Mouse (Mus musculus) retina, adult 2 months (tissue): ENCODE data around the gene Camk2b.
"Not testable (repeated sequence)": the region's sequence is repeated elsewhere in the genome, so short reads cannot be mapped to it uniquely, and the experiment has no call there.

Experiments used
- DNase-seq: peaks from one replicate; pipeline ENCODE4 v3.0.0-alpha.2; 2012; ENCODE audit warnings: low read depth, low spot score

Camk2b gene

GRCm38 (mm10) chr11:6015011-6015431 lies 51.1 kb downstream of the Camk2b start:
- DNase-seq, result no peak

DNA sequence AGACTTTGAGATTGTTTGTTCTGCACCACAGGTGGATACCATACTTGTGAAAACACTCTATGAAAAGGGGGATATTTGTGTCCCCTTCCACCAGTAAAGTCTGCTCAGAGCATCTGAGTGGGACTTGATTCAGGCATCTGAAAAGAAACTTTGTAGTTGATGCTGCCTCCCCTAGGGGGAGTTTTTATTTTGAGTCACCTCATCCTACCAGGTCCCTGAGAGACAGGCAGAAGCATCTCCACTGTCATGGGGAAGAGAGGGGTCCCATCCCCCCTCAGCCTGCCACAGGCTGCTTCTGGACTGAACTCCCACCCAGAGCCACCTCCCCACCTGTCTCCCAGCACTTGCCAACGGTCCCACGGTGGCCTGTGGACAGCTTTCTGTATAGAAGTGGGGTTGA lies 52.8 kb downstream of the Camk2b start:
- DNase-seq, result no peak

DNA sequence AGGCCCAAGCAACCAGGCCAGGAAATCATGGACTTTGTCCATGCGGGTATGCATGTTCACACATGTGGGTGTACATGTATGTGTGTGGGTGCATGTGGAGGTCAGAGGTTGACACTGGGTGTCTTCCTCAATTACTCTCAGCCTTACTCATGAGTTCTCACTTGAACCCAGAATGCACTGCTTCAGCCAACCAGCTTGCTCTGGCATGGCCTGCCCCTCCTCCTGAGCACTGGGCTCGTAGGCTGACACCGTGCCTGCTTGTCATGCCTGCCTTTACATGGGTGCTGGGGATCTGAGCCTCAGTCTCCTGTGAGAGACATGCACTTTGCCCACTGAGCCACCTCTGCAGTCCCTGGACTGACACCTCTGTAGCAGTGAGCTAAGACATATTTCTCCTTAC lies 54.3 kb downstream of the Camk2b start:
- no peak for DNase-seq

DNA sequence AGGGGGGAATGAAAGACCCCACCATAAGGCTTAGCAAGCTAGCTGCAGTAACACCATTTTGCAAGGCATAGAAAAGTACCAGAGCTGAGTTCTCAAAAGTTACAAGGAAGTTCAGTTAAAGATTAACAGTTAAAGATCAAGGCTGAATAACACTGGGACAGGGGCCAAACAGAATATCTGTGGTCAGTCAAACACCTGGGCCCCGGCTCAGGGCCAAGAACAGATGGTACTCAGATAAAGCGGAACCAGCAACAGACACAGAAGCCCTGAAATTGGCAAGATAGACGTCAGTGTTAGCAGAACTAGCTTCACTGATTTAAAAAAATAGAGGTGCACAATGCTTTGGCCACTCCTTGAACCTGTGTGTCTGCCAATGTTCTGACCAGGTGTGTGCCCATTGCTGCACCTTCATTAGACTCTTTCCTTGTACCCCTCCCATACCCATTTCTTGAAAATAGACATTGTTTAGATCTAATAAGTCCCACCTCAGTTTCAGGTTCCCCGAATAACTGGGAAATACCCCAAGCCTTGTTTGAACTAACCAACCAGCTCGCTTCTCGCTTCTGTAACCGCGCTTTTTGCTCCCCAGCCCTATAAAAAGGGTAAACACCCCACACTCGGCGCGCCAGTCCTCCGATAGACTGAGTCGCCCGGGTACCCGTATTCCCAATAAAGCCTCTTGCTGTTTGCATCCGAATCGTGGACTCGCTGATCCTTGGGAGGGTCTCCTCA lies 55.2 kb downstream of the Camk2b start:
- DNase-seq, result not testable (repeated sequence)

GRCm38 (mm10) chr11:6007779-6008128 lies 58.4 kb downstream of the Camk2b start:
- DNase-seq, result not testable (repeated sequence)

DNA sequence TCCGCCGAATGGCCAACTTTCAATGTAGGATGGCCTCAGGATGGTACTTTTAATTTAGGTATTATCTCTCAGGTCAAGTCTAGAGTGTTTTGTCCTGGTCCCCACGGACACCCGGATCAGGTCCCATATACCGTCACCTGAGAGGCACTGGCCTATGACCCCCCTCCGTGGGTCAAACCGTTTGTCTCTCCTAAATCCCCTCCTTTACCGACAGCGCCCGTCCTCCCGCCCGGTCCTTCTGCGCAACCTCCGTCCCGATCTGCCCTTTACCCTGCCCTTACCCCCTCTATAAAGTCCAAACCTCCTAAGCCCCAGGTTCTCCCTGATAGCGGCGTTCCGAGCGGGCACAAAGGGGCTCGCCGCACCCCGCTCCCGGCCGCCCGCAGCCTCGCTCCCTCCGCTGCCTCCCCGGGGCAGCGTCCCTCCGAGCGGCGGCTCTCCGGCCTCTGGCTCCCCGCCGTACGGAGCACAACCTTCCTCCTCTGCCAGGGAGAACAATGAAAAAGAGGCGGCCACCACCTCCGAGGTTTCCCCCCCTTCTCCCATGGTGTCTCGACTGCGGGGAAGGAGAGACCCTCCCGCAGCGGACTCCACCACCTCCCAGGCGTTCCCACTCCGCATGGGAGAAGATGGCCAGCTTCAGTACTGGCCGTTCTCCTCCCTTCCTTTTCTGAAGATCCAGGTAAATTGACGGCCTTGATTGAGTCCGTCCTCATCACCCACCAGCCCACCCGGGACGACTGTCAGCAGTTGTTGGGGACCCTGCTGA lies 59.0 kb downstream of the Camk2b start:
- not testable (repeated sequence) for DNase-seq

GRCm38 (mm10) chr11:6006351-6007009 lies 59.7 kb downstream of the Camk2b start:
- DNase-seq, result not testable (repeated sequence)

DNA sequence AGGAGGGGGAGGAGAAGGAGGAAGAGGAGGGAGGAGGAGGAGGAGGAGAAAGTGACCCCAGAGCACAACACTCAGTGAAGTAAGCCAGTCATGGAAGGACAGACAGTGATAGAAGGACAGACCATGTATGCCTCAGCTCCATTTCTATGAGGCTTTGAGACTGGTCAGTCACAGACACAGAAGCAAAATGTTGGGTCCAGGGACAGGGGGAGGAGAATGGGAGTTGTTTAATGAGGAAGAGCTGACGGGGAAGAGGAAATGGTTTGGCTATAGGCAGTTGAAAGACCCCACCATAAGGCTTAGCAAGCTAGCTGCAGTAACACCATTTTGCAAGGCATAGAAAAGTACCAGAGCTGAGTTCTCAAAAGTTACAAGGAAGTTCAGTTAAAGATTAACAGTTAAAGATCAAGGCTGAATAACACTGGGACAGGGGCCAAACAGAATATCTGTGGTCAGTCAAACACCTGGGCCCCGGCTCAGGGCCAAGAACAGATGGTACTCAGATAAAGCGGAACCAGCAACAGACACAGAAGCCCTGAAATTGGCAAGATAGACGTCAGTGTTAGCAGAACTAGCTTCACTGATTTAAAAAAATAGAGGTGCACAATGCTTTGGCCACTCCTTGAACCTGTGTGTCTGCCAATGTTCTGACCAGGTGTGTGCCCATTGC lies 60.7 kb downstream of the Camk2b start:
- DNase-seq, result not testable (repeated sequence)

GRCm38 (mm10) chr11:6003046-6003639 lies 63.0 kb downstream of the Camk2b start:
- DNase-seq, result no peak

- DNase-seq, result no peak
Observed at GRCm38 (mm10) chr11:6001981-6002649, 64.0 kb downstream of the Camk2b start.

- DNase-seq, result no peak
Observed at GRCm38 (mm10) chr11:6000961-6001682, 65.0 kb downstream of the Camk2b start.

DNA sequence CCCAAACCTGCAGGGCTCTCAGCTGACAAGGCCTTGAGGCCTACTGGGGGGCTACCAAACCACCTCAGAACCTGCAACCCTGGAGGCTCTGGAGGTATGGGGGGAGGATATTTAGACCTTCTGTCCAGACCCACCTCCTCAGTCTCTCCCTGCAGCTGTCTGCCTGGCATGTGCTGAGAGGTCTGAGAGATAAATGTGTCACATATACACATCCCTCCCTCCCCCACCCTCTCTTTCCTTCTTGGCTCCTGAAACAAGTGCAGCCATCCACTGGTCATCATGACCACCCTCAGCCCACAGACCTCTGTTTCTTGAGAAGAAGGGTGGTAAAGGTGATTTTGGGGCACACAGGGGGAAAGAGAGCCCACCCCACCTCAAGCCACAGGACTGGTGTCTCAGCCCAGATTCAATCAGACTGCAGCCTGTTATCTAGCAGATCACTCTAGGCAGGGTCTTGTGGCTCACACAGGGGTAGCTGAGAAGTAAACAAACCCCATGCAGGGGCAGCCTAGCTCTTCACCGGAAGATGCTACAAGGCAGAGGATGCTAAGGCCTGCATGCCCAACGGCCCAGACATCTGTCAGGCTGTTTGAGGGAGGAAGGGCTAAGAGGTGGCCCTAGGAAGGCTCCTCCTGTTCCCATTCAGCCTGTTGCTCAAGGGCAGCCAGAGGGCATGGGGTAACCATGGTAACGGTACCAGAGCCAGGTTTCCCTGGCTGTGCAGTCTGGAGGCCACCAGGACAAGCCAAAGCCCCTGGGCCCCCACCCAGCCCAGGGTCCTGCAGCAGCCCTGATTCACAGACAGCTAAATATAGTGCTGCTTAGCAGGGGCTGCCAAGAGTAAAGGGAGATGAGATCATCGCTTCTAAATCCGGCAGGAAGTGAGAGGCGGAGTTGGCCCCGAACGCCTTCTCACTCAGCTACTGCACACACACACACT lies 66.1 kb downstream of the Camk2b start:
- peak; percentile 54 for DNase-seq

DNA sequence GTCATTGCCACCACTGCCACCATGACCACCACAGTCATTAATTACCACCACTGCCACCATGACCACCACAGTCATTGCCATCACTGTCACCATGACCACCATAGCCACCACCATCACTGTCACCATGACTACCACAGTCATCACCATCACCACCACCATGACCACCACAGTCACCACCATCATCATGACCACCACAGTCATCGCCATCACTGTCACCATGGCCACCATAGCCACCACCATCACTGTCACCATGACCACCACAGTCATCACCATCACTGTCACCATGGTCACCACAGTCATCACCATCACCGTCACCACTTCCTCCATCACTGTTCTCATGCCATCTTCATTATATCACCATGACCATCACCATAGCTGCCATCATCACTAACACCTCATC lies 67.7 kb downstream of the Camk2b start:
- DNase-seq, result no peak

DNA sequence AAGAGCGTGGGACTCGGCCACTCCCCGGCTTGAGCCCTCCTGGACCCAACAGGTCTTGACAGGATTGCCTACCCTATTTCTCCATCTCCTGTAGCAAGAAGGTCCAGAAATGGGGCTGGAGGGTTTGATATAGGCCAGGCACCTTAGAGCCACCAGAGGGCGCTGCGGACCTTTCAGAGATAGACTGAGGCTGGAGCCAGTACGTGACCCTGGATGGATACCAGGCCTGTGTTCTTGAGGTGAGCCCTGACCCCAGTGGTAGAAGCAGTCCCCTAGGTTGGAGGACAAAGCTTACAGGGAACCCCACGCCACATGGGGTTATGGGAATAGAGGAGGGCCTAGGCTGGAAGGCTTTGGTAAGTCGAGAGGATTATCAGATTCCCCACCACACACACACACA lies 70.2 kb downstream of the Camk2b start:
- peak; percentile 55 for DNase-seq

DNA sequence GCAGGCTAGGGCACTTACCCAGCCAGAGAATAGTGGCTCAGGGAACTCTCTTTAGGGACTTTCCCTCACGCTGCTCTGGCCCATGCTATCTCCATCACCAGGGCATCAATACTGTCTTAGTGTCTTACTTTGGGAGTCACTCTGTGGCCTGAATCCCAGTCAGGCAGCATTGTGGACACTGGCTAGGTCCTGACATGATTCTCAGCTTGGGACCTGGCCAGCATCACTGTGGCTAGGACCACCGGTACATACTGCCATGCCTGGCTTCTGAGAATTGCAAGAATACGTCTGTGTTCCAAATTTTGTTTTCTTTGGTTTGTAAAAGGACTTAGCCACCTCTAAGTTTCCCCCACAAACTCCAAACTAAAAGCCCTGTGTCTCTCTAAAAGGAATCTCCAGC lies 71.3 kb downstream of the Camk2b start:
- no peak for DNase-seq

DNA sequence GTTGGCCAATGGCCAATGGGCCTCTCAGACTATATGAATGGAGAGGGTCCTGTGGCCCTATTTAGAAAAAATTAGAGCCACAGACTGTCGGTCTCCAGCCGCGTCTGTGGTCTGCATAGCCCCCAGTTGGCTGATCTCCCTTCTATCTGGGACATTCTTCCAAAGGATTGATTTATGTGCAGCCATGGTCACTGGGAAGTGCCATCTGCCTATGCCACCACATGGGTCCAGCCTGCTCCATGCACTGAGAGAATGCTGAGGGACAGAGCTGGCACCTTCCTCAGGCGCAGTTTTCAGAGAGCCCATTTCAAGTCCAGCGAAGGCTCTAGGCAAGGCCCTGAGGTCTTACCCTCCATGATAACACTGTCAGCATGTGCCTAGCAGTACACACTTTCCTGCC lies 72.0 kb downstream of the Camk2b start:
- DNase-seq, result no peak

DNA sequence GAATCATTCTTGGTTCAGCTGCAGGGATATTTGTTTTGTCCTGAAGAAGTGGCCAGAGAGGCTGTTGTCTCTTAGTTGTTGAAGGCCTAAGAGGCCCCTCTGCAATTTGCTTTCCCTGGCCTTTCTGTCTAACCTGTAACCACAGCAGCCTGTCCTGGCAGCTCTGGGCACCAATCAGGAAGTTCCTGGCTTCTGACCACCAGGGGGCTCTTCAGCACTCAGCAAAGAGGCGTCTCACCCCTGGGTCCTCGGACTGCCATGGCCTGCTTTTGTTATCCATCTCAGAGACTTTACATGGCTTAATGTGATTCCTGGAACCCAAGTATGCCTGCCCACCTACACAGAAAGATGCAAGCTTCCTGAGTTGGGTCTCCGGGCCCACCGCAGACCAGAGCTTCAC lies 75.3 kb downstream of the Camk2b start:
- peak; percentile 48 for DNase-seq

- no peak for DNase-seq
Observed at GRCm38 (mm10) chr11:5989954-5990593, 76.1 kb downstream of the Camk2b start.

DNA sequence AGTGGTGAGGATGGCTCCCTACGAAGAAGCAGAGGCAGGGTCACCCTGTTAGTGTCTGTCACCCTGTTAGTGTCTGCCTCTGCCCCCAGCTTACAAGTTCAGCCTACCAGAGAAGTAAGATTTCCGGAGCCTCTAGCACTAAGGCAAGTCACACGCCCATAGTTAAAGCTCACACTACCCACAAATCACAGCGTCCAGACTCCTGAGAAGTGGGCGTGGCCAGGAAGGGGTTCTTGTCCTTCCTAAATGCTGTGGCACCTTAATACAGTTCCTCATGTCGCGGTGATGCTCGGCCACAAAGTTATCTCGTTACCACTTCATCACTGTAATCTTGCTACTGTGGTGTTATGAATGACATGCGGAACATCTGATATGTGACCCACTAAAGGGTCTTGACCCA lies 78.0 kb downstream of the Camk2b start:
- DNase-seq, result no peak
